Mouse (Mus musculus): ENCODE data around the gene Gm3646. TPM values are rescaled to one million over a fixed set of nuclear protein-coding genes. Genes with fewer than 3 reads are reported as not detected.
A peak's percentile ranks its signal among the peaks of the same experiment; 100 is the strongest.

Gene Gm3646
- polyA plus RNA-seq, 1 experiment from 2014 or later: 0.63 TPM

DNA sequence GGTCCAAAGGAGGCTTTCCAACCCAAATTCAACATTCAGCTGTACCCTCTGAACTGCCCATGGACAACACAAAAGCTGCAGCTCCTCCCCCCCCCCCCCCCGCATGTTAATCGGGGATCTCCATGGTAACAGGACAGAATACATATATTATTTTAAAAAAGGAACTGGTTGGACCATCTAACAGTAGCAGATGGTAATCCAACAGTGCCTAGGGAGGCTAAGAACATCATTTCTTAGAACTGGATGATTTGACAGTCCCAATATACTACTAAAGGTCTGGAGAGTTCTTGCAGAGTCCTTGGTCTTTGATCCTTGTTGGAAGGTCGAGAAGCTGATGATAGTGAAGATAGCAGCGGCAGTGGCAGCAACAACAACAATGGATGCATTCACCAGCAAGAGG, 19.1 kb upstream of the Gm3646 start:
- Histone ChIP-seq H3K27me3 (ENCODE audit: insufficient read depth, poor library complexity, severe bottlenecking) (no peaks in the 10 kb centered on the region), H3K4me1 (no peaks in the 10 kb centered on the region), H3K36me3 (no peaks in the 10 kb centered on the region), H3K4me3 (no peak overlapping the region), H3K9me3 (no peaks in the 10 kb centered on the region), H3K27ac (no peak overlapping the region)
- DNase-seq (ENCODE audit: low spot score): no peak
- WGBS: 48% methylated on average over 3 of the region's 4 CpGs

DNA sequence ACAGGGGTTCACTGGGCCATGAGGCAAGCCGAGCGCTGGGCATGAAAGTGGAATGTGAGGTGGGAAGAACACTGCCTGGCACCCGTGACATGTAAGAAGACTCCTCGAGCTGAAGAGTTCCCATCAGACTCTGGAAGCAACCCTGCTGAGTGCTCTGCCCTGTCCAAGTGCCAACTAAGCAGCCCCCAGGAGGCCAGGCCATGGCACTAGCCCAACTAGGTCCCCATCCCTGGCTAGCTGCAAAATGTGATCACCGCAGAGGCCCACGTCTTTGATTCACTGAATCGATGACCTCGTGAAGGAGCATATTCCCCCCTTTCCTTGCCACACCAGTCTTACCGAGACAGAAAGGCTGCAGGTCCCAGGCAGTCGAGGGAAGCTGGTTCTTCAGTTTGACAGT, 14.5 kb upstream of the Gm3646 start:
- no peaks in the 10 kb centered on the region for H3K9me3 ChIP-seq
- H3K4me1 ChIP-seq: no peaks in the 10 kb centered on the region
- H3K27me3 ChIP-seq (ENCODE audit: insufficient read depth, poor library complexity, severe bottlenecking): no peaks in the 10 kb centered on the region
- H3K36me3 ChIP-seq: no peaks in the 10 kb centered on the region
- WGBS: 79% methylated on average over 10 of the region's 10 CpGs
- H3K4me3 ChIP-seq: no peak overlapping the region
- H3K27ac ChIP-seq: no peak overlapping the region
- DNase-seq (ENCODE audit: low spot score): no peak

DNA sequence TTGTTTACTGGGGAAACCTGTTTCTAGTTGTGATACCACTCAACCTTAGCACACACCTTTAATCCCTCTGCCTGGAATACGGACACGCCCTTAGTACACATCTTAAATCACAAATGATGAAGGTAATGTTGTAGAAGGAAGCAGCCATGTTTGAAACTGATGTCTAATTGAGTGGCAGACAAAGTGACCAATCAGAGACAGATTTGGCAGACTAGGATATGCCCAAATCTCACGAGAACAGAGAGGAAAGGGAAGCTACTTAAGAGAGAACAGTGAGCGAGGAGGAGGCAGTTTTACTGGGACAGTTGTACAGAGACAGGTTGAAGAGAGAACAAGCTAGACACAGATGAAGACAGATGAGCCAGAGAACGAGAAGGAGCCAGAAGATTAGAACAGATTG, 10.6 kb upstream of the Gm3646 start:
- no peak for DNase-seq (ENCODE audit: low spot score)
- Histone ChIP-seq H3K4me3 (no peak overlapping the region), H3K27me3 (ENCODE audit: insufficient read depth, poor library complexity, severe bottlenecking) (no peaks in the 10 kb centered on the region), H3K36me3 (no peaks in the 10 kb centered on the region), H3K9me3 (no peaks in the 10 kb centered on the region), H3K4me1 (0 out of 2 replicates have a peak, but pooled peaks cover 3% of the 10 kb centered on the region), H3K27ac (no peak overlapping the region)
- WGBS: 81% methylated on average over 5 of the region's 5 CpGs

DNA sequence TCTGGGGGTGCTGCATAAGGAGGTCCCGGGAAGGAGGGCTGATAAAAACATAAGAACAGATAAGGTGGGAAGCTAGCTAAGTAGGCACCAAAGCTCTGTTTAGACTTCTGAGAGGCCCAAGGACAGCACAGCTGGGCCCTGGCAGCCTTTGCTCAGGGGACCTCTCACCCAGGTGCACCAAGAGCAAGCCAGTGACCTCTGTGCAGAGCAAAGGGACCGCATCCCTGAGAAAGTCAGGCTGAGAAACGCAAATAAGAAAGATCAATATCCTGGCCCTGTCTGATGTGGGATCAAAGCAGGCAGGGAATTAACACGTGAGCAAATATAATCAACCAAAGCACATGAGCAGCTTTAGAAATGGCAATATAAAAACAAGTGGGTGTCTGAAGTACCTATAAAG, 7.9 kb upstream of the Gm3646 start:
- DNase-seq (ENCODE audit: low spot score): peak; percentile 71
- Histone ChIP-seq H3K4me3 (no peak overlapping the region), H3K4me1 (0 out of 2 replicates have a peak, but pooled peaks cover 3% of the 10 kb centered on the region), H3K27ac (no peak overlapping the region), H3K36me3 (no peaks in the 10 kb centered on the region), H3K27me3 (ENCODE audit: insufficient read depth, poor library complexity, severe bottlenecking) (no peaks in the 10 kb centered on the region), H3K9me3 (no peaks in the 10 kb centered on the region)
- WGBS: 67% methylated on average over 4 of the region's 4 CpGs

DNA sequence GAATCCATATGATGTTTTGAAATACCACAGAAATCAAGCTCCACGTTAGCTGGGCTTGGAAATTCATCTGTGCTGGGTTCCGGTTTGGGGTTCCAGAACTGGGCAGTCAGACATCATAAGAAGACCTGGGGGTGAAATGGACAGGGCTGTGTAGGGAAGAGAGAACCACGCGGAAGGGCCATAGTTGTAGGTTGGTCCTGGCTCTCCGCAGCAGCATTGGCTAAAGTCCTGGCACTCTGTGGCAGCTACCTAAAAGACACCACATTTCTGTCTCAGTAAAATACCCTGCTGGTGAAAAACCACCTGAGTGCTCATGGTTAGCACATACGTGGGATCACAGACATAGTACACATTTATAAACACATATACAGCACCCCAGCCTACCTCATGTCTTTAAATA, 343 bp downstream of the Gm3646 start:
- peak; percentile 58 for DNase-seq (ENCODE audit: low spot score)
- no peaks in the 10 kb centered on the region for H3K27me3 ChIP-seq (ENCODE audit: insufficient read depth, poor library complexity, severe bottlenecking)
- H3K4me3 ChIP-seq: no peak overlapping the region
- peak overlapping the region; percentile 81 for H3K27ac ChIP-seq
- H3K36me3 ChIP-seq: no peaks in the 10 kb centered on the region
- peaks cover 15% of the 10 kb centered on the region for H3K4me1 ChIP-seq
- WGBS: 88% methylated on average over 6 of the region's 6 CpGs
- H3K9me3 ChIP-seq: no peaks in the 10 kb centered on the region

DNA sequence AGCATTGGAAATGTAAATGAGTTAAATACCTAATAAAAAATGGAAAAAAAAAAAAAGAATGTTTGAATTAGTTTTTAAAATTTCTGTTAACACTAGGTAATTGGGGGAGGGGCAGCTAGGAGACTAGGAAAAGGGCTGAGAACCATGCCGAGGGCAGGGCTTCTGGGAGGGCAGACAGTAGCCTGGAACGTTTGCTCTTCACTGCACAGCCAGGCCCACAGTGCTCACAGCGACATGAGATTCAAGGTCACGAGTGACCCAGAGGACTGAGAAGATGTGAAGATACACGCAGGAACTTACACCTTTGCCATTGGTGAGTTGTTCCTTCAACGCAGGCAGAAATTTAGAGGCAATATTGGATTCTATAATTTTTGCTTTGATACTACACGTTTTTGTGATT, 2.2 kb downstream of the Gm3646 start:
- no peaks in the 10 kb centered on the region for H3K27me3 ChIP-seq (ENCODE audit: insufficient read depth, poor library complexity, severe bottlenecking)
- no peaks in the 10 kb centered on the region for H3K36me3 ChIP-seq
- no peaks in the 10 kb centered on the region for H3K9me3 ChIP-seq
- WGBS: 81% methylated on average over 7 of the region's 7 CpGs
- peaks cover 15% of the 10 kb centered on the region for H3K4me1 ChIP-seq
- DNase-seq (ENCODE audit: low spot score): peak; percentile 64
- H3K27ac ChIP-seq: no peak overlapping the region
- H3K4me3 ChIP-seq: no peak overlapping the region

DNA sequence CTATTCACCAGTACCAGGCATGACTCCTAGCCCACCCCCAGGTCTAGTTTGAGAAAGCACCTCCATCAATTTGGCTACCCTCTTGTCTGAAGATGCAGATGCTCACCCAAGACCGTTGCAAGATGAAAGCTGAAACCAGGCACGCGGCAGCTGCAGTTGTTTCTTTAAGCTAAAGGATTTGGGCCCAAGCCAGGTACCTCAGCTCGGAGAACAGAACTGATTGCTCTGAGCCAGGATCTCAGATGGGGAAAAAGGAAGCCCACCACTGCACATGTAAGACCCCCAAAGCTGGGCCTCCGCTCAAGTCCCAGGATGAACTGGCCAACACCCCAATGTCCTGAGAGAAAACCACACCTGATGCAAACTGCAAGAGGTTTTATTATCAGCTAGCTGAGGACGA, 7.6 kb downstream of the Gm3646 start:
- Histone ChIP-seq H3K4me1 (no peaks in the 10 kb centered on the region), H3K27ac (no peak overlapping the region), H3K27me3 (ENCODE audit: insufficient read depth, poor library complexity, severe bottlenecking) (no peaks in the 10 kb centered on the region), H3K4me3 (no peak overlapping the region), H3K9me3 (no peaks in the 10 kb centered on the region), H3K36me3 (no peaks in the 10 kb centered on the region)
- WGBS: 90% methylated on average over 6 of the region's 6 CpGs
- DNase-seq (ENCODE audit: low spot score): no peak

DNA sequence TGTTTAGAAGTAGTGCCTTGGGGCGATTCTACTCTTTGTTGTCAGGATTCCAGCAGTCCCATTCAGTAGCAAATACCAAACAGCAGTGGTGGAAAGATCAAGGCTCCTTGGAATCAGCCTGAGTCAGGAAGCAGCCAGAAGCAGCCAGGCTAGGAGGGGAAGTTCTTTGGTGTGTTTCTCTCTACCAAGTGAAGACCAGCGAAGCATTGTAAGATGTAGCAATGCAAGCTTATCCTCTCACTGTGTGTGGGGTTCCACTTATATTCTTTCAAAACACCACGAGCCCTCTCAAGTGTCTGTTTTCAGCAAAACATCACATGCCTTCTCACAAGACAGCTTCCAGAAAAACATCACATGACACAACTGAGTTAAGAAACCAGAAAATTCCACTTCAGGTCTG, 8.4 kb downstream of the Gm3646 start:
- Histone ChIP-seq H3K4me3 (no peak overlapping the region), H3K27ac (no peak overlapping the region), H3K9me3 (no peaks in the 10 kb centered on the region), H3K4me1 (no peaks in the 10 kb centered on the region), H3K27me3 (ENCODE audit: insufficient read depth, poor library complexity, severe bottlenecking) (no peaks in the 10 kb centered on the region), H3K36me3 (no peaks in the 10 kb centered on the region)
- DNase-seq (ENCODE audit: low spot score): no peak
- WGBS: 74% methylated on average over 3 of the region's 3 CpGs

DNA sequence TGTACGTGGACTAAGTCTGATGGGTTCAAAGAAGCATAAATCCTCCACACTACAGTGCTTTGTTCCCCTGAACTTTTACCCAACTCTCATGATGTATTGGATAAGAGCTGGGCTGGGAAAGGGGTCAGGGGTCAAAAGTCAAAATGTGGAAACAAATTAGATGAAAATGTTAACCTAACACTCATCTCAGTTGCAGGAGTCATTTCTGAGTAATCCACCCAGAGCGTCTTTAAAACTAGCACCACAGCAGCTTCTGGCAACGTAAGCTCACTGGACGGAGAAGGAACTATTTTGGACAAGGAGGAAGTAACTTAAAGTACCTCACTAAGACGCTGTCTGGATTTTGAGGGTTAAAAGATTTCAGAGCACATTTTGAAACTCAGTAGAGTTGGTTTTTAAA, 20.5 kb downstream of the Gm3646 start:
- H3K4me1 ChIP-seq: no peaks in the 10 kb centered on the region
- no peaks in the 10 kb centered on the region for H3K9me3 ChIP-seq
- 85% methylated on average over 5 of the region's 5 CpGs for WGBS
- no peak overlapping the region for H3K4me3 ChIP-seq
- H3K27me3 ChIP-seq (ENCODE audit: insufficient read depth, poor library complexity, severe bottlenecking): no peaks in the 10 kb centered on the region
- H3K27ac ChIP-seq: no peak overlapping the region
- H3K36me3 ChIP-seq: 0 out of 2 replicates have a peak, but pooled peaks cover 2% of the 10 kb centered on the region
- DNase-seq (ENCODE audit: low spot score): no peak

DNA sequence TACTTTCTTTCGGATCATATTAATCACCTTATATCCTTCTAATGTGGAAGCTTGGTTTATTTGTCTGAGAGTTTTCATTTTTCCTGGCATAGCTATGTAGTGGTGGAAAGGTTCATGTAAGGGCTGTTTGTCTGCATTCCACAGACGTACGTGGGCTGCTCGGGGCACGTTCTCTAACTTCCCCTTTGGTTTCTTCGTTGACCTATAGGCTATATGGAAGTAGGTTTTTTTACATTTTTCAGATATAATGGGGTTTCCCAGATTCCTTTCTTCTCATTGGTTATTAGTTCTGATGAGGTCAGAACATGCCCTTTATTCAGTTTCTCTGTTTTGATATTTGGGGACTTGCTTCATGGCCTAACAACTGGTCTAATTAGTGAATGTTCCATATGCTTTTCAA, 23.3 kb downstream of the Gm3646 start:
- 0 out of 2 replicates have a peak, but pooled peaks cover 3% of the 10 kb centered on the region for H3K4me1 ChIP-seq
- no peak overlapping the region for H3K4me3 ChIP-seq
- 91% methylated on average over 6 of the region's 6 CpGs for WGBS
- H3K36me3 ChIP-seq: no peaks in the 10 kb centered on the region
- H3K9me3 ChIP-seq: no peaks in the 10 kb centered on the region
- no peak for DNase-seq (ENCODE audit: low spot score)
- H3K27me3 ChIP-seq (ENCODE audit: insufficient read depth, poor library complexity, severe bottlenecking): no peaks in the 10 kb centered on the region
- H3K27ac ChIP-seq: no peak overlapping the region

DNA sequence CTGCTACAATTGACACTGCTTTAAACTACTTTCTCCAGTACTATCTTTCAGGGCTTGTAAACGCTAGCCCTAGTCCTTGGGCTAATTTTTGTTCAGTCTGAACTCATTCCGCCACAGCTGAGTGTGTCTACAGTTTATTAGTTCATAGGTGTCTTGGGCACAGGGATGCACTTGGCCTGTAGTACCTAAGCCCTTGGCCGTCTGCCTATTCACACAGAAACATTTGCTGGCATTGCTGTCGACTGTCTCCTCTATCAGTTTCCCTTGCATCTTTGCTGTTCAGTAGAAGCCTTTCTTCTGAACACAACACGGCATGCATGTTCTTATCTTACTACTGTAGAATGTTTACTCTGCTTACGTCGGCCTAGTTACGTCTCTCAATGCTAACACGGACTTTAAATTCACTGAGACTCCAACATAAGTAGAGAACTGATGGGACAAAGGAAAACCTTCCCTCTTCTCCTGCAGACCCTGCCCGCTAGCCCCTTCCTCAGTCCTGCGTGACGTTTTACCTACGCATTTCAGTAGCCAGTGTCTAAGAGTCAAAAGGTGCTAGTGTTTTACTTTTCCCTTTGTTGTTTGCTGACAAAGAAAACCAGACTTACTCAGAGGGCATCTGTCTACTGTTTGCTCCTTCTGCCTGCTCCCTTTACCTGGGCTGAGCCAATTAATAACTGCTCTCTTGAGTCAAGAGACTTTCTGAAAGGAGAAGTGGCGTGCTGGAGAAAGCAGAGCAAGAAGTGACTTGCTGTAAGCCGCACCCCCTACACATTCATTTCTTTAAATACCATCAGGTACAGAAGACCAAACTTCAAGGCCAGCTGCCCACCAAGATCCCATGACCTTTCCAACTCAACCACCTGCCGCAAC, 25.8 kb downstream of the Gm3646 start:
- 73% methylated on average over 16 of the region's 16 CpGs for WGBS
- Histone ChIP-seq H3K4me3 (no peak overlapping the region), H3K36me3 (no peaks in the 10 kb centered on the region)

DNA sequence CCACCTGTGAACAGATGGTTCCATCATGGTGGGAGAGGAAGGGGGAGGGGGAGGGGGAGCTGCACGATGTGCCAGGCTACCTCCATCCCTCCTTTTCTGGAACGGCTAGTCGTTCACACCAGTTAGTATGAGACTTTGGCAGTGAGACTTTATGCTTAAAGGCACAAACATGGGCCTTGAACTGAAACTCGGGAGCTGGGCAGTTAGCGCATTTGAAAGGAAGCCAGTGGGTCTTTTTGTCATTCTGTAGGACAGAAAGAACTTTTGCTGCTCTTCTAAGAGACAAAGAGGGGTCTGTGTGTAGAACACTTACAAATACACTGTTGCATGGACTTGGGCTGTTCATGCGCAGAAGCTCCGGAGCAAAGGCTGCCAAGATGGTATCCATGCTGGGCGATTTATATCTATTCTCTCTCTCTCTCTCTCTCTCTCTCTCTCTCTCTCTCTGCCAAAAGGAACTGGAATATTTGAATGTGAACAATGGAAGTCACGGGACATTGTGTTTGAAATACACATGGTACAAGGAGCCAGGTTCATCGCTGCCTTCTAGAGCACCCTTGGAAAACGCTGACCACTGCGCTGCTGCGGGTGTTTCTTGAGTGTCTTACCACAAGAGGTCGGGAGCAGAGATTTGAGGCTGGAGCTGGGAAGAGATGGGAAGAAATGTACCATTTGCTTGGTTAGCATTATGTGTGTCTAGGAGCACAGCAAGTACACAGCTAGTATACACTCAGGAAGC, 31.0 kb downstream of the Gm3646 start:
- Histone ChIP-seq H3K4me1 (peaks cover 17% of the 10 kb centered on the region), H3K27me3 (ENCODE audit: insufficient read depth, poor library complexity, severe bottlenecking) (no peaks in the 10 kb centered on the region), H3K36me3 (no peaks in the 10 kb centered on the region), H3K9me3 (no peaks in the 10 kb centered on the region), H3K27ac (no peak overlapping the region), H3K4me3 (no peak overlapping the region)
- WGBS: 77% methylated on average over 14 of the region's 14 CpGs
- DNase-seq (ENCODE audit: low spot score): peak; percentile 30

More for the DNA sequence above, 25.8 kb downstream of the Gm3646 start:
- DNase-seq (ENCODE audit: low spot score): no peak
- Histone ChIP-seq H3K27me3 (ENCODE audit: insufficient read depth, poor library complexity, severe bottlenecking) (no peaks in the 10 kb centered on the region), H3K27ac (no peak overlapping the region), H3K9me3 (no peaks in the 10 kb centered on the region), H3K4me1 (0 out of 2 replicates have a peak, but pooled peaks cover 3% of the 10 kb centered on the region)

DNA sequence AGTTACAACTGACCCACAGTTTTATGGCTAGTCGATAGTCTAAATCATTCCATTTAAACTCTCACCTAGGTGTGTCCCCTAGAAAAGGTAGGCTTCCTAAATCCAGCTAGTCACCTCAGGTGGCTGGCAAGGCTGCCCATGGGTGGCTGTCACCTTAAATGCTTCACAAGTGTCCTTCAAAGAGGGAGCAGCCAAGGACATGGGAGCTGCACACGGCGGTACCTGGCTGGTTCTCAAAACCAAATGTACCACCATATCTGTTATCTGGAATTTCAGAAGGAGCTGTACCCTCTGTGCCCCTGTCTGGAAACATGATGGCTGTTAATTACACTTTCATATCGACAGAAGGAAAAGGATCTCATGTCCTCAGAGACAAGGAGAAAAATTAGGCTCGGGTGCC, 31.6 kb downstream of the Gm3646 start:
- 77% methylated on average over 5 of the region's 5 CpGs for WGBS
- H3K36me3 ChIP-seq: no peaks in the 10 kb centered on the region
- DNase-seq (ENCODE audit: low spot score): peak; percentile 36

More for the DNA sequence above, 31.6 kb downstream of the Gm3646 start:
- Histone ChIP-seq H3K27me3 (ENCODE audit: insufficient read depth, poor library complexity, severe bottlenecking) (no peaks in the 10 kb centered on the region), H3K4me3 (no peak overlapping the region), H3K9me3 (no peaks in the 10 kb centered on the region), H3K4me1 (peaks cover 17% of the 10 kb centered on the region), H3K27ac (no peak overlapping the region)
